8 mouse cellular contexts compared by ENCODE assay signal in genomic region chr8:108574101-108574500, GRCm38 (mm10).
DNase-seq lines count a peak whose midpoint lies in the region; ATAC-seq and TF ChIP-seq lines count a peak whose summit lies in the region.

No protein-coding gene starts in this region.

- no peak overlapping the region for H3K4me3 ChIP-seq in hindbrain, postnatal 0 days (ENCODE audit: low read length)
- no peak overlapping the region for H3K4me3 ChIP-seq in hindbrain, embryonic 13.5 days
- H3K4me3 ChIP-seq in ES-Bruce4 (ENCODE audit: low read depth, low read length) = no peak overlapping the region

- no peak overlapping the region for H3K4me2 ChIP-seq in hindbrain, postnatal 0 days (ENCODE audit: low read depth, low read length)
- H3K4me2 ChIP-seq in hindbrain, embryonic 13.5 days = no peak overlapping the region

- H3K27ac ChIP-seq in hindbrain, postnatal 0 days = no peak overlapping the region
- no peak overlapping the region for H3K27ac ChIP-seq in hindbrain, embryonic 13.5 days
- H3K27ac ChIP-seq in ES-Bruce4 (ENCODE audit: insufficient read depth, low read length) = no peak overlapping the region

- H3K4me1 ChIP-seq in hindbrain, postnatal 0 days (ENCODE audit: insufficient read depth, low read length) = no peaks in the 10 kb centered on the region
- peaks cover 17% of the 10 kb centered on the region for H3K4me1 ChIP-seq in hindbrain, embryonic 13.5 days (replicated peaks)
- no peaks in the 10 kb centered on the region for H3K4me1 ChIP-seq in ES-Bruce4 (ENCODE audit: control insufficient read depth, insufficient read depth, low read length)

- H3K9ac ChIP-seq in hindbrain, postnatal 0 days (replicated peaks; ENCODE audit: low read length) = no peak overlapping the region
- H3K9ac ChIP-seq in hindbrain, embryonic 13.5 days = no peak overlapping the region
- H3K9ac ChIP-seq in ES-Bruce4 (ENCODE audit: low read depth, poor library complexity, severe bottlenecking) = no peak overlapping the region

- TF ChIP-seq CTCF in hindbrain, postnatal 0 days (IDR thresholded peaks at IDR 0.05; ENCODE audit: low read depth) = peak; percentile 50
- peak; percentile 52 for TF ChIP-seq CTCF in ES-Bruce4 (IDR thresholded peaks at IDR 0.05; ENCODE audit: low read depth, low read length)

- WGBS in hindbrain, postnatal 0 days = 41% methylated on average over 7 of the region's 7 CpGs
- WGBS in hindbrain, embryonic 13.5 days = 38% methylated on average over 7 of the region's 7 CpGs

- intact Hi-C loops in heart, postnatal 25 days (cut with DNase I) = loop anchor here (1.0 to 5.0 kb wide), 3 partner anchors 123 to 613 kb away; no protein-coding TSS in a partner anchor

- H3K27me3 ChIP-seq in hindbrain, postnatal 0 days (ENCODE audit: insufficient read depth, low read length) = 0 out of 2 replicates have a peak, but pooled peaks cover 6% of the 10 kb centered on the region
- peaks cover 16% of the 10 kb centered on the region for H3K27me3 ChIP-seq in hindbrain, embryonic 13.5 days
- H3K27me3 ChIP-seq in ES-Bruce4 (ENCODE audit: control insufficient read depth, insufficient read depth, low read length, poor library complexity, severe bottlenecking) = peaks cover 2% of the 10 kb centered on the region; the same call in 1 of the 2 replicates

- H3K36me3 ChIP-seq in hindbrain, postnatal 0 days (ENCODE audit: insufficient read depth, low read length) = no peaks in the 10 kb centered on the region
- no peaks in the 10 kb centered on the region for H3K36me3 ChIP-seq in hindbrain, embryonic 13.5 days
- H3K36me3 ChIP-seq in ES-Bruce4 (ENCODE audit: control insufficient read depth, insufficient read depth, low read length, poor library complexity, severe bottlenecking) = no peaks in the 10 kb centered on the region

- DNase-seq in hindbrain, postnatal 0 days (ENCODE audit: low spot score) = peak; percentile 15
- DNase-seq in brain, adult 2 months (ENCODE audit: low read depth, low spot score) = peak; percentile 45
- DNase-seq in heart, postnatal 25 days (ENCODE audit: low spot score) = peak; percentile 35
- DNase-seq in lung, adult 18-20 months = peak; percentile 57 to 77
- peak; percentile 16 to 28 for DNase-seq in spleen, postnatal 36 days (ENCODE audit: low spot score in 2 of 2)
- DNase-seq in cerebellum, adult 11-12 months = no peak

- no peaks in the 10 kb centered on the region for H3K9me3 ChIP-seq in hindbrain, postnatal 0 days (ENCODE audit: low read length)
- no peaks in the 10 kb centered on the region for H3K9me3 ChIP-seq in hindbrain, embryonic 13.5 days
- no peaks in the 10 kb centered on the region for H3K9me3 ChIP-seq in ES-Bruce4 (replicated peaks; ENCODE audit: control insufficient read depth, insufficient read depth, low read length, poor library complexity, severe bottlenecking)

- ATAC-seq in hindbrain, postnatal 0 days = no peak
- ATAC-seq in hindbrain, embryonic 13.5 days (ENCODE audit: low FRiP score) = no peak

- no peak for TF ChIP-seq EP300 in ES-Bruce4 (IDR thresholded peaks at IDR 0.05; ENCODE audit: insufficient read depth, low read depth, low read length)

- no peak for TF ChIP-seq POLR2A in ES-Bruce4 (IDR thresholded peaks at IDR 0.05; ENCODE audit: insufficient read depth, low read length)
